Mouse (Mus musculus): ENCODE measurements at regions not wholly inside any gene's neighbourhood (a gene's known extent, or its start where the extent isn't known, plus 50 kb on each side); places are given as distances from the start of the nearest gene placed in this dataset.

DNA sequence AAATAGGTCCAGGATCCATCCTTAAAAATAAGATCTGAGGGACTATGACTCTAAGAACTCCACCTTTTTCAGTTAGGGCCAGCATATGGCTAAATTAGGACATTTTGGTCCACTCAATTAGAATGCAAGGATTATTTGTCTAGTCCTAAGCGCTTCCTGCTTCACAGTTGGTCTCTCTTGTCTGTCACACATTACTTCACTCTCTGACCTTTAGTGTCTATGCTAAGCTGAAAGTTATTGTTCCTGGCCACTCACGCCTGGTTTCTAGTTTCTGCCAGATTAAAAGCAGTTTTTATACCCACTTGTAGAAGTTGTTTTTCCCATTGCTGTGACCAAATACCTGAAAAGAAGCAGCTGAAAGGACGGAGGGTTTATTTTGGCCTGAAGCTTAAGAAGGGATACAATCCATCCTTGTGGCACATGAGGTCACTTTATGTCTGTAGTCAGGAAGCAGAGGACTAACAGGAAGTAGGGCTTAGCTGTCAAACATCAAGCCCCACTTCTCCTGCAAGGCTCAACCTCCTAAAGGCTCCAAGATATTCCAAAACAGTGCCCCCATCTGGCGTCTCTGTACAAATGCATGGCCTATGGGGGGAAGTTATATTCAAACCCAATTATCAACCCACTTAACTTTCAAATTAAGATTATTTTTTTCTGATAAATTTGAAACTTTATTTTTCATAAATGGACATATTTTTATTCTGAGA, 195.3 kb upstream of the Gm5148 start:
- DNase-seq (ENCODE audit: low read depth, low spot score) = no peak

DNA sequence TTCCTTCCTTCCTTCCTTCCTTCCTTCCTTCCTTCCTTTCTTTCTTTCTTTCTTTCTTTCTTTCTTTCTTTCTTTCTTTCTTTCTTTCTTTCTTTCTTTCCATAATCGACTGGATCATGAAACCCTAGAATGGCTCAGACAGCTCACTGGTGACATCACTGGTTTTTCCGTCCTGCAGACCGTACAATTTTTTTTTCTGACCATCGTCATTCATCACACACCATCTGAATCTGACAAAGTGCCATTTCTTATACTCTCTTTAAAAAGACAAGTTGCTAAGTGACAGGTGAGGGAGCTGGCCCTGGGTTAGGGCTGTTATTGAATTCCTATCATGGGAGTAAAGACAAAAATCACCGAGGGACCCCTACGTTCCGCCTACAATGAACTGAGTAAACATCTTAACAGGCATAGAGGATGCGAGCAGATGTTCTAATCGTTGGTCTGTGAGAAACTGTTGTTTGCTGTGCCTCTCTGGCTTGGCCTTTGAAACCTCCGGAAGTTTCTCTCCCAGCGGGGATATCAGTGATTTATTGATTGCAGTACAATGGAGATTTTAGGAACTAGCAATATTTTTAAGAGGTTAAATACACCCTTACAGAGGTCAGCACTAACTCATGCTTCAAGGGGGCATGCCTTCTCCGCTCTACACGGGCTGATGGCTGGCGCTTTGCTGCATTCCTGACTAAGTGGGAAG, 192.6 kb upstream of the Gm5148 start:
- DNase-seq (ENCODE audit: low read depth, low spot score) = peak; percentile 68

DNA sequence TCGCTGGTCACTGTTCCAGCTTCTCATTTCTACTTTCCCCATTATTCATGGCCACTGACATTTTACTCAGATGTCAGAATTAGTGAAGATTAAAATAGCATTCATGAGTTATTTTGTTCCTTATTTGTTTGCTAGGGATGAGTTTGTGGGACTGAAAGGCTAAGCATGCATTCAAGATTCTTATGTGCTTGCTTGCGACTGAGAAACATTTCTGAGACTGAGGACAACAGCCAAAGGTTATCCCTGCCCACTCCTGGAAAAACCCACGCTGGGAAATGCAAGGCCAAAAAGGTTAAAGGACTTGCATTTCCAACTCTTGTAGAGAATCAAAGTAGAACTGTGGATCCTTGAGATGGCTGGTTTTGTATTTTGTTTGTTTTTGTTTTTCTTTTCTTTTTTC, 192.0 kb upstream of the Gm5148 start:
- no peak for DNase-seq (ENCODE audit: low read depth, low spot score)

DNA sequence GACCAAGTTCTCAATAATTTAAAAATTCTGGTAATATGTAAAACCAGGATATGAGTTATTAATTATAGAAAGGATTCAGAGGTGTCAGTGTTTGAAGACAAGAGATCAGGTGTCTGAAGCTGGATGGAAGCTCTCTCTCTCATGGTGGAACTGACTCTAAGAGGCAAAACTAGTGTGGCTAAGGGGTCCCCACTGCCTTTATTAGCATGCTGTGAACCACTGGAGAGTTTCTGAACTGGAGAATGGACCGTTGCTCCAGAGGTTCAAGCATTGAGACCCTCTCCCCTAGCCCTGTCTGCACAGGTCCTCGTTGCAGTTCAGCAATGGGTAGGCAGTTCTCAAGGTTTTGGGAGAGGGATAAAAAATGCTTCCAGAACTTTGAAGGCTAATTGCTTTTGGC, 191.4 kb upstream of the Gm5148 start:
- no peak for DNase-seq (ENCODE audit: low read depth, low spot score)

DNA sequence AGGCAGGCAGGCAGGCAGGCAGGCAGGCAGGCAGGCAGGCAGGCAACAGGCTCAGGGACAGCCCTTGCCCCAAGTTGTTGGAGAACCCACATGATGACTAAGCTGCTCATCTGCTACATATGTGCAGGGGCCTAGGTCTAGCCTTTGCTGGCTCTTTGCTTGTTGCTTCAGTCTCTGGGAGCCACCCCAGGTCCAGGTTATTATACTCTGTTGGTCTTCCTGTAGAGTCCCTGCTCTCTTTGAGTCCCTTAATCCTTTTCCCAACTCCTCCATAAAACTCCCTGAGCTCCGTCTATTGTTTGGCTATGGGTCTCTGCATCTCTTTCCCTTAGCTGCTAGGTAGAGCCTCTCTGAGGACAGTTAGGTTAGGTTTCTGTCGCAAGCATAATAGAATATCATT, 189.8 kb upstream of the Gm5148 start:
- DNase-seq (ENCODE audit: low read depth, low spot score) = no peak

DNA sequence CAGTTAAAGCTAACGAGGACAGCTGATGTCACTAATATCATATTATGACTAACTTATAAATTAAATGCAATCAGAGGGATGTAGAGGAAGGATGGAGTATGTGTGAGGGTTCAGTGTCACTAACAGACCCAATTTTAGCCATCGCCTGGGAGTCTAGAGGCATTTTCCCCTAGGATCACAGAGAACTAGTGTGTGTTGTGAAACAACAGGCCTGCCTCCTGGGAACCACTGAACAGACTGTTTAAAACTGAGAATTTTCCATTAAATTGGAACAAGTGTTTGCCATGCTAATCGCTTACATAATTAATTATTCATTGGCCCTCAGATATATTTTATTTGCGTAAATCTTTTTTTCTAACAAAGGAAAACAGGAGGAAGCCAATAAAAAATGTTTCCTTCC, 185.5 kb upstream of the Gm5148 start:
- DNase-seq (ENCODE audit: low read depth, low spot score) = no peak

- DNase-seq (ENCODE audit: low read depth, low spot score) = no peak
Observed at GRCm38 (mm10) chr3:37909008-37909407, 184.7 kb upstream of the Gm5148 start.

GRCm38 (mm10) chr3:37908456-37908855, 184.2 kb upstream of the Gm5148 start:
- DNase-seq (ENCODE audit: low read depth, low spot score) = no peak

DNA sequence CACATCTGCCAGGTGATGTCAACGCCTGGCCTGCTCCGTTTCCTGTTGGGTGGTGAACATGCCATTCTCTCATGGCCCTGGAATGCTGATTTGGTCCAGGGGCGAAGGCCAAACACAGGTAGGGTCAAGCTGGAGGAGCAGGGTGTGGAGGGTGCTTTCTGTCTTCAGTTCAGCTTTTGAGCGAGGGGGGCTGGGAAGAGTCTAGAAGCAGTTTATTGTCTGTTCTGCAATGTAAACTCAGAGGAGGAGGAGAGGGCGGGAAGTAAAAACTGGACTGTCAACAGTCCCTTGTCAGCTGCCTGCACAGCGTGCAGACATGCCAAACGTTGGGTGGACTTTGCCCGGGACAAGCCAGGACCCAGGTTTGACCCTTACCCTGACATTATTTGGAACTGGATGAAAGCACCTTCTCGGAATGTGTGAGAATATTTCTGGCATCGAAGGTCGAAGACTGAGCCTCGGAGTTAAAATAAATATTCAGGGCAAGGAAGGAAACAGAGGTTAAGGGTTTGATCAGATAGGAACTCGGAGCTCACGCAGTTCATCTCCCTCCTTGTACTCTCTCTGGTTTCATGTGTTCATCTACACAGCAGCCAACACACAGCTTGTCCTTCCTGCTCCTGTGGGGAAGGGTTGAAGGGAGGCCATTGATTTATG, 183.3 kb upstream of the Gm5148 start:
- no peak for DNase-seq (ENCODE audit: low read depth, low spot score)

GRCm38 (mm10) chr3:37906806-37907251, 182.5 kb upstream of the Gm5148 start:
- peak; percentile 54 for DNase-seq (ENCODE audit: low read depth, low spot score)

DNA sequence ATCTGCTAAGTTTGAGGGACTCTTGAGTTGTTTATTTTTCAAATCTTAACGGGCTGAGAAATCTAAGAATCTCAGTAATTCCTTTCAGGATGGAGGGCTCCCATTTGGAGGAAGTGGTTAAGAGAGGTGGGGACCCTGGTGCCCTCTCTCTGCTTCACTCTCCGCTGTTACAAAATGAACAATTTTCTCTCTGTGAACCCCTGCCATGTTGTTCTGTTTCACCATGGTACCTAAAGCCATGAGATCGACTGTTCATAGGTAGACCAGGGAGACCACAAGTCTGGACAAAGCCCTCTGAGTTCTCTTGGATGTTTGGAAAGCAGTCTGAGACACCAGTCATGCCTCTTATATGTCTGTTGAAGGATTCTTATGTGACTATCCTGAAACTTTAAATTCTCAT, 179.9 kb upstream of the Gm5148 start:
- no peak for DNase-seq (ENCODE audit: low read depth, low spot score)

GRCm38 (mm10) chr3:37903482-37903881, 179.2 kb upstream of the Gm5148 start:
- DNase-seq (ENCODE audit: low read depth, low spot score) = no peak

GRCm38 (mm10) chr3:37903021-37903420, 178.7 kb upstream of the Gm5148 start:
- no peak for DNase-seq (ENCODE audit: low read depth, low spot score)

- DNase-seq (ENCODE audit: low read depth, low spot score) = no peak
Observed at GRCm38 (mm10) chr3:37897392-37897791, 173.1 kb upstream of the Gm5148 start.

DNA sequence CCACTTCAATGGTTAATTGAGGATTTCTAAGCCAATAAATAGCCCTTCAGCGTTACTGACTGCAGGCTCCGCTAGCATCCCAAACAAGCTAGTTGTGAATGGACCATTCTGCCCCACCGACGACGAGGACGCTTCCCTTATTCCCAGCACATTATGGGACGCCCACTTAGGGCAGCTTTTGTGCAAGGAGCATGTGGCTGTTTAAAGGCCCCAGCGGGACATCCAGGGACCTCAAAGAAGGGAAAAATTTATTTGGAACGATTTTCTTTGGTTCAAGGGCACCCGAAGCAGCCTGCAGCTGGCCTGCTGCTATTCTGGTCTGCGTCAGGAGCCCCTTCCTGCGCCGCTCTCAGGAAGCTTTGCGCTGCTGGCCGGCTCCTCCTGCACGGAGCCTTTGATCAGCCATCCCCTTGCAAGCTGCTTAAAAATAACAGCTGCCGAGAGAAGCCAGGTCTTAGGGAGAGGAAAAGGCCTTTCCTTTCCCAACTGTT, 172.6 kb upstream of the Gm5148 start:
- peak; percentile 88 for DNase-seq (ENCODE audit: low read depth, low spot score)

- DNase-seq (ENCODE audit: low read depth, low spot score) = no peak
Observed at GRCm38 (mm10) chr3:37894599-37894998, 170.3 kb upstream of the Gm5148 start.

DNA sequence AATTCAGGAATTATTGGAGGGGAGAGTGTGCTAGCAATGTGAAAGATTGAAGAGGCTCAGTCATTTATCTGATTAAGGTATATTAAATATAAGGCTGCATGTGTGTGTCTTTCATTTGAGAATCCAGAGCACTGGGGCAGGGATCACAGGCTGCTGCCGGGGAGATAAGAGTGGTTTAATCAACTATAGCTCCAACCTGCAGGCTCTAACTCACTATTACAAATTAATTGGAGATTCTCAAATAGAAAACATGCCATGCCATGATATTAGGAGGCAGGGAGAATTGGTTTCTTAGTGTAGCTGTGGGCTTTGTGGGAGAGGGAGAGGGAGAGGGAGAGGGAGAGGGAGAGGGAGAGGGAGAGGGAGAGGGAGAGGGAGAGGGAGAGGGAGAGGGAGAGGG, 165.9 kb upstream of the Gm5148 start:
- no peak for DNase-seq (ENCODE audit: low read depth, low spot score)

DNA sequence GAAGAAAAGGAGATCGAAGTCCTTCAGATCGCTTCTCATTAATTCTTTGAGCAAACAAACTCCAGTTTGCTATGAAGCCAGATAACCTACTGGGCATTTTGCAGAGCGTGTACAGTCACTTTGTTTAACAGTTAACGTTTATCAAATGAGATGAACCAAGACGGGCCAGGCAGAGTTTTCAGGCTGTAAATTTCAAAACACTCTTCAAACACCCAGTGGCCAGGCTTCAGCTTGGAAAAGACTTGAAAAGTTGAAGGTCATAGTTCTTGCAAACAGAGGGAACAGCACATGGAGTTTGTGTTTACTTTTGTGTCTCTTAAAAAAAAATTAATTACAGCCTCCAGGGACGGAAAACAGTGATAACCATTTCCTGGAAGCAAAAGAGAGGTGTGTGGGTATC, 164.2 kb upstream of the Gm5148 start:
- no peak for DNase-seq (ENCODE audit: low read depth, low spot score)

GRCm38 (mm10) chr3:37887711-37888110, 163.4 kb upstream of the Gm5148 start:
- no peak for DNase-seq (ENCODE audit: low read depth, low spot score)

- DNase-seq (ENCODE audit: low read depth, low spot score) = no peak
Observed at GRCm38 (mm10) chr3:37886705-37887454, 162.6 kb upstream of the Gm5148 start.

DNA sequence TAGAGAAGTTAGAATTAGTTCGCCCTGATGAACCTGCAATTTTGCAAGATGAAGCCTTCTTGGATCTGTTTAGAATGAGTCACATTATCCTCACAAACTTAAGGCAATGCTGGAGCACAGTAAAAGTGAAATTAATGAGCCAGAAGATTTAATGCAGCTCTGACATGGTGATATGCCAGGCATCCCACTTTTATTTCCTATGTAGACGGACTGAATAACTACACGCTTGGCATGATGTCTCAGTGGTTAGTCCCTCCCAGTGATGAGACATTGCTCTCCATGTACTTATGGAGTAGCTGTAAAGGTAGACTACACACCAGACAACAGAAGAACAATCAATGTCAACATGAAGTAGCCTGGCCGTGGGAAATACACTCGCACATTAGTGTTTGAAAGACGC, 161.5 kb upstream of the Gm5148 start:
- no peak for DNase-seq (ENCODE audit: low read depth, low spot score)

DNA sequence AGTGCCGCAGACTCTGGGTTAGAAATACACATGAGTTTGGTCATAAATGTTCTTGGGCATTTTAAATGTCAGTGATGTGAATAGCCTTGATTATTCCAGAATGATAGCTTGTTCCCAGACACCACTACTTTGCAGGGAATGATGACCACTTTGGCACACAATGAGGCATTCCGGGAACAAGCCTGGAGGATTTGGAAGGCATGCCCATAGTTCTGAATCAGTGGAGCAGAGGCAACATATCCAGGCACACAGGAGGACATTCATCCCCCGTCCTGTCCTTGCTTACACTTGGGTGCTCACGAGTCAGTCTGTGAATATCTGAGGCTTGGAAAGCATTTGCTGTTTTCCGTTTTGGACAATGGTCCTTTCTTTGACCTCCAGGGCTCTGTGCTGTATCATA, 158.1 kb upstream of the Gm5148 start:
- no peak for DNase-seq (ENCODE audit: low read depth, low spot score)
